Mouse (Mus musculus) skeletal muscle tissue, adult 2 months (tissue): ENCODE data around the gene Sacm1l.

Source experiments
- DNase-seq: peaks from one replicate; pipeline ENCODE4 v3.0.0-alpha.2; 2012; ENCODE audit warnings: low read depth, low spot score

Sacm1l gene

DNA sequence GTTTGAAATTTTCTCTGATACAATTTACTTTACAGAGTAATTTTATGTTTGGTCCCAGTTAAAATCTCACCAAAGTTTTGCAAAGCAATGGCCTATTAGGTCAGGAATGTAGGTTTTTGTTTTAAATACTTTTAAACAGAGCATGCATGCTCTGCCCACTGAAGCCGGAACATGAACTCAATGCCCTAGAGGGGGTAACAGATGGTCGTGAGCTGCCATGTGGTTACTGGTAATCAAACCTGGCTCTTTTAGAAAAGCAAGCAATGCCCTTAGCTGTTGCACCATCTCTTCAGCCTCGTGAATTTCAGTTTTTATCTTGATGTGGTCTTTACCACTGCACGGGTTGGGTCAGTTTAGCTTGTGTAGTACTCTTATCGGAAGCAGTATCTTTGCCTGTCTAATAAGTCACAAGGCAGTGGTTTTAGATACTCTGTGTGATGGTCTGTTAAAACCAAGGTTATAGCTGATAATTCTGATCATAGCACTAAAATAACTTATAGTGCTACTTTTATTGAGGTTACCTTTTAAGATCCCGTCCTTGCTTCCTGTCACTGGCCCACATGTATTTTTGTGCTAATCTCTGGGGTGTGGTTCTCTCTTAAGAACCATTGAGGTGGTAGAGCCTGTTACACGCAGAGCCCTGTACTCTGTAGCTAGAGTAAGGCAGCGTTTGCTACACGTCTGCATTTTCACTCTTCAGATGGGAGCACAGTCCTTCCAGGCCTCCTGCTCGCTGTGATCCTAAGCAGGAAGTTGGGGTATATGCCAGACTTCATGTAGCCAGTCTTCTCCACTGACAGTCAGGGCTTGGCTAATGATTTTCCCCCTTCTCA lies 48.0 kb downstream of the Sacm1l start:
- DNase-seq = no peak

GRCm38 (mm10) chr9:123589240-123589910 lies 59.8 kb downstream of the Sacm1l start:
- no peak for DNase-seq

DNA sequence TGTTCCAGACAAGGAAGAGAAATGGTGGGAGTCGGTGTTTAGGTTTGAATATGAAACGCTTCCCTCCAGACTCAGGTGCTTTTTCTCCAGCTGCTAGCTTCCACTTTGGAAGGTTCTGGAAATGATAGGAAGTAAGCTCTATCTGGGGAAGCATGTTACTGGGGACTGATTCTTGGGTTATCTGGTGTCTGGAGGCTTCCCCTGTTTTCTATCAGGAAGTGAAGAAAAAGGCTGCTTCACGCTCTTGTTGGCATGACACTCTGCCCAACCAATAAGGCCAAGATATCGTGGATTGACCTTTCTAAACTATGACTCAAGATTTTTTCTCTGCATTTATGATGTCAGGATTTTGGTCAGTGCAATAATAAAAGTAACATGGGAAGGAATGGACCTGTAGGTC lies 65.6 kb downstream of the Sacm1l start:
- DNase-seq = no peak

GRCm38 (mm10) chr9:123596910-123597309 lies 67.4 kb downstream of the Sacm1l start:
- no peak for DNase-seq

- no peak for DNase-seq
Observed at GRCm38 (mm10) chr9:123597376-123597775, 67.8 kb downstream of the Sacm1l start.

GRCm38 (mm10) chr9:123601529-123601928 lies 72.0 kb downstream of the Sacm1l start:
- DNase-seq = no peak

- DNase-seq = no peak
Observed at GRCm38 (mm10) chr9:123620311-123621098, 90.9 kb downstream of the Sacm1l start.

GRCm38 (mm10) chr9:123624741-123625140 lies 95.2 kb downstream of the Sacm1l start:
- no peak for DNase-seq

- no peak for DNase-seq
Observed at GRCm38 (mm10) chr9:123625821-123626220, 96.3 kb downstream of the Sacm1l start.

- DNase-seq = no peak
Observed at GRCm38 (mm10) chr9:123631666-123632065, 102.1 kb downstream of the Sacm1l start.

- DNase-seq = no peak
Observed at GRCm38 (mm10) chr9:123632281-123632680, 102.7 kb downstream of the Sacm1l start, which contains the start of gene Slc6a20b. TSS of gene Slc6a20b (minus strand) at chr9:123632565.

GRCm38 (mm10) chr9:123632993-123633392 lies 103.4 kb downstream of the Sacm1l start:
- DNase-seq = no peak

GRCm38 (mm10) chr9:123636771-123637170 lies 107.2 kb downstream of the Sacm1l start:
- no peak for DNase-seq

- no peak for DNase-seq
Observed at GRCm38 (mm10) chr9:123638231-123638630, 108.7 kb downstream of the Sacm1l start.

DNA sequence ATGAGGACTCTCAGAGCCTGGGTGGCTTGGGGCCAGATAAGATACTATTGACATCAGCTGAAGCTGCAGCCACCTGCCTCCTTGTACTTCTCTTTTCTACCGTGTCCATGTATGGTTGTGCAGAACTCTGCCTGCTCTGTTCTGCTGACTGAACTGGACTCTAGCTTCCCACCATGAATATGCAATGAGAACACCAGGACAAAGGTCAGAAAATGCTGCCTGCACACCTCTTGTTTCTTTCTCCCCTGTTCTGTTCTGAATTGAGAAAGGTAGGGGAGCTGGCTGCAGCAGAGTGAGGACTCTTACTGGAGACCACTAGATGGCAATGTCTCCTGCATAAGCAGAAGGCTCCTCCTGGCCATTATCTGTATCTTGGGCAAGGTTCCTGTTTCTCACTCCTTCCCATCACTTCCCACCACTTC lies 109.1 kb downstream of the Sacm1l start:
- no peak for DNase-seq

- no peak for DNase-seq
Observed at GRCm38 (mm10) chr9:123640106-123640505, 110.5 kb downstream of the Sacm1l start.
